Mouse (Mus musculus): ENCODE results near the gene Ptges.
"Not testable (repeated sequence)": the region's sequence is repeated elsewhere in the genome, so short reads cannot be mapped to it uniquely, and the experiment has no call there.

Ptges gene

GRCm38 (mm10) chr2:30929483-30930045 is at the start of gene Ptges:
Ptges (minus strand) TSS chr2:30929863.
- peak; percentile 40 for DNase-seq (ENCODE audit: low read depth, low spot score)

GRCm38 (mm10) chr2:30967352-30968327 is 38.0 kb upstream of the Ptges start, which contains the start of gene Tor1a:
Tor1a (minus strand) TSS chr2:30967933.
- peak; percentile 87 for DNase-seq (ENCODE audit: low read depth, low spot score)

DNA sequence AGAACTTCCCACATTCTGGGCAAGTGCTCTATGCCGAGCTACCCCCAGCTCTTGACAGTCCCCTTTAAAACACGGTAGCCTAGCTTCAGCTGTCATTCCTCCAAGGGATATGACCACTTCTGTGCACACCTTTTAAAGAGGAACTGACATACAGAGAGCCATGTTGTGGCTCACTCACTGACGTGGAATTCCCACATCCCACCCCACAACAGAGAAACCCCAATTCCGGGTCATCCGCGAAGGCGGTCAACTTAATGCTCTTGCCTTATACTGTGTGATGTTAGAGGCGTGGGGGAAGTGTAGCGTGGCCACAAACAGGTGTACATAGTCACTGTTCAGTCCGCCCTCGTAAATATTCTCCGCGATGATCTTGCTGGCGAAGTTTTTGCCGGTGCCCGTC is 37.2 kb upstream of the Ptges start:
- peak; percentile 66 for DNase-seq (ENCODE audit: low read depth, low spot score)

DNA sequence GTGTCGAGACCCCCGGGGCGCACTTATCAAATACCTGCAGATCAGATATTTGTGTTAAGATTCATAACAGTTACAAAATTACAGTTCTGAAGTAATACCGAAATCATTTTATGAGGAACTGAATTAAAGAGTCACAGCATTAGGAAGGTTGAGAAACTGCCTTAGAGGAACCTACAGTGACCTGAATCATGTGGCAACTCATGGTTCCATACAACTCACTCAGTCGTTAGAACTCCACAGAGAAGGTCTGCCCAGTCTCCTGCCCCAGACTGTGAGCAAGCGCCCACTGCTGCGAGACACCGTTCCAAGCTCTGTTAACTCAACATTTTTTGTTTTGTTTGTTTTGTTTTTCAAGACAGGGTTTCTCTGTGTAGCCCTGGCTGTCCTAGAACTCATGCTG is 36.0 kb upstream of the Ptges start:
- no peak for DNase-seq (ENCODE audit: low read depth, low spot score)

GRCm38 (mm10) chr2:30962570-30963254 is 33.0 kb upstream of the Ptges start:
- DNase-seq (ENCODE audit: low read depth, low spot score), result no peak

DNA sequence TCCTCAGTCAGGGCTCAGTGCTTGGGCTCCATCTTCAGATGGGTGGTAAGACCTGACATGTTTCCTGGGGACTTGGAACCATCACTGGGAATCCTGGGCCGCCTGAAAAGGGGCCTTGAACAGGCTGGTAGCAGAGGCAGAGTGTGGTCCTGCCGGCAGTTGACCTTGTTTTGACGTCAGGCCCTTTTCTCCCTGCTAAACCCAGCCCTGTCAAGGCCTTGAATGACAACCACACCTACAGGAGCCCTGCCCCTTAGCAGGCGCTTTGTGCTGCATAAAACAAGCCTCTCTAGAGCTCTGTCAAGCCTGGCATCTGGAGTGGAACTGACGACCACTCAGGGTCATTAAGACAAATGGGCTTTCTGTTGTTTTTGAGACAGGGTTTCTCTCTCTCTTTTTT is 30.2 kb upstream of the Ptges start:
- DNase-seq (ENCODE audit: low read depth, low spot score), result no peak

DNA sequence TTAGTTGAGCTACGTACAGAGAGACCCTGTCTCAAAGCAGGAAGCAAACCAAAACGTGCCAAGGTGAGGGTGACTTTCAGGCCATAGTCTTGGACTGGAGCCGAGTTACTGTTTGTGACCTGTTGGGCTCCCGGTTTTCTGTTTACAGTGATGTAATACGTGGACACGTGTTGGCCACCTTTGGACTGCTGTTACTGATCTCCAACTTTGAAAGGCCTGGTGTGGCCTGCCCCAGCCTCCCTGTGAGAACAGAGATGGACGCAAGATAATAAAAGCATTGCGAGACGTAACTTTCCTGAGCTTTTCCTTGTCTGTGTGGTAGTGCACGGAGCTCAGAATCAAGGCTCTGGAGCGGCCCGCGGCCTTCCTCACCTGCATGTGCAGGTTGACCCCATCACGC is 29.1 kb upstream of the Ptges start:
- no peak for DNase-seq (ENCODE audit: low read depth, low spot score)

- DNase-seq (ENCODE audit: low read depth, low spot score), result no peak
These were observed 27.8 kb upstream of the Ptges start for GRCm38 (mm10) chr2:30957511-30957910.

GRCm38 (mm10) chr2:30954797-30955196 is 25.1 kb upstream of the Ptges start:
- DNase-seq (ENCODE audit: low read depth, low spot score), result no peak

DNA sequence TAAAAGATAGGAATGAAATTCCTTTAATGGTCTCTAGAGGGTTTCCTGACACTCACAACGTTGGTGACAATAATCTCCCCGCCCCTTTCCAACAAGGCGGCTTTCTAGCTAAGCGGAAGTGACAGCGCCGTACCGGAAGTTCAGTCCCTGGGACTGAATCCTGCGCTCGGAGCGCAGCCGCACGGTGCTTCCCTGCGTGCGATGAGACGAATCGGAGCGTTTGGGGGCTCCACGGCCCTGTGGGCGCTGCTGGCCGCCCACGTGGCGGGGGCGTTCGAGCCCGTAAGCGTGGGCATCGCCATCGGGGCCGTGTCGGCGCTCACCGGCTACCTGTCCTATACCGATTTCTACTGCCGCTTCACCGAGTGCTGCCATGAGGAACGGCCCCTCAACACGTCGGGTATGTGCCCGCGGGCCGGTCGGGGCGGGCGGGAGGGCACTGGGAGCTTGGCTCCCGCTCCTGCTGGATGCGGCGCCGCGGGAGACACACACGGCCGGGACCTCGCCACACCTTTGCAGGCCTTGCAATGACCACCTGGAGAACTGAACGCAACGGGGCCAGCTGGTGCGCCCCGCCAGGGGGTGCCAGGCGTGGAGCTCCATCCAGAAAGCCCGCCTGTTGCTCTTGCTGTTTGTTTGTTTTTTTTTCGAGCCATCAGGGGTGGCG is 23.3 kb upstream of the Ptges start, which contains the start of gene Tor1b:
Gene Tor1b (plus strand): TSS at position 136 of the 667 bp plus-strand sequence.
- peak; percentile 93 for DNase-seq (ENCODE audit: low read depth, low spot score)

DNA sequence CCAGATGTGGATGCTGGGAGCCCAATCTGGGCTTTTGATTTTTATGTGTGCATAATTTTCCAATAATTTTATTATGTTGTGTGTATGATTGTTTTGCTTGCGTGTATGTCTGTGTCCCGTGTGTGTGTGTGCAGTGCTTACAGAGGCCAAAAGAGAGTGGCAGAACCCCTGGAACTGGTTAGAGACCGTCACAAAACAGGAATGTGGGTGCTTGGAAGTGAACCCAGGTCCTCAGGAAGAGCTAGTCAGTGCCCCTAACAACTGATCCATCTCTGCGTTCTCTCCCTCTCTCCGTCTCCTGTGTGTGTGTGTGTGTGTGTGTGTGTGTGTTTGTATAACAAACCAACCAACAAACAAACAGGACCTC is 22.8 kb upstream of the Ptges start:
- DNase-seq (ENCODE audit: low read depth, low spot score), result no peak

DNA sequence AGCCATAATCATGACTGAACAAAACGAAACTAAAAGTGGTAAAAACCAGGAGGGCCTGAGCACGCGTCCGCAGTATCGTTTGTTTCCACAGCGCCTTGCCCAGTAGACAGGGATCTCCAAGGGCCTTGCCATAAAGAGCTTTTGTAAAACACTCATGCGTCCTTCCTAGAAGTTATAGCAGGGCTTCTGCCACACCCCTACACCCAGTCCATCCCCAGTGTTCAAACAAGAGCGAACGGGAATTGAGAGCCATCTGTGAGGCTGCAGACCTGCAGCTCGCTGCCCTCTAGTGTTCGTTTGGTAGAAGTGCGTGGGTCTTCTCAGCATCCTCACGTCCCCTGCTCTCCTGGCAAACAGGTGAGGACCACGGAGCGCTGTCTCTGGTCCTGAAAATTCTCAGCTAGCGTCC is 12.9 kb upstream of the Ptges start:
- peak; percentile 90 for DNase-seq (ENCODE audit: low read depth, low spot score)

DNA sequence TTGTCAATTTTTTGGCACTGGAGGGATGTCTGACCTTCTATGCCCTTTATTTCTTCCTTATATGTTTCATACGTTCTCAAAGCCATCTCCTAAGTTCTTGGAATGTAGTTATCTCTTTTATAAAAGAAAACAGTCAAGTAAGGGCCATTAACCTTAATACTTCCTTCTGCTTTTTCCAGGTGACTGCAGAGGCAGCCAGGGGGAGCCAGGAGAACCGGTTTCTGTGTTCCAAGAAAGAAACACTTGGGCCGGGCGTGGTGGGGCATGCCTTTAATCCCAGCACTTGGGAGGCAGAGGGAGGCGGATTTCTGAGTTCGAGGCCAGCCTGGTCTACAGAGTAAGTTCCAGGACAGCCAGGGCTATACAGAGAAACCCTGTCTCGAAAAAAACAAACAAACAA is 12.5 kb upstream of the Ptges start:
- DNase-seq (ENCODE audit: low read depth, low spot score), result not testable (repeated sequence)

DNA sequence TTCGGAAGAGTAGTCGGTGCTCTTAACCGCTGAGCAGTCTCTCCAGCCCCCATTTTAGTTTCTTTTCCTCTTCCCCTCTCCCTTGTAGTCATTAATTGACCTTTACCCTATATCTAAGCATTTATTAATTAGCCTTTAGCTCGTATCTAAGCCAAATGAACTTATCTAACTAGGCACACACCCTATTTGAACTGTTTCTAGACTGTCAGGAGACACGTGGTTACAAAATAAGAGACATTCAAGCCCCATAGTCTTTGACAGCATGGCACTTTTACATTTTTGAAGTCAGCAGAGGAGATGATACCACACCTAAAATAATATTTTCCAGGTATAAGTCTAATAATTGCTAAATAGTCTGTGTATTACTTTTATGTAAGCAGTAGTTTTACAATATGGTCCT is 11.9 kb upstream of the Ptges start:
- DNase-seq (ENCODE audit: low read depth, low spot score), result no peak

DNA sequence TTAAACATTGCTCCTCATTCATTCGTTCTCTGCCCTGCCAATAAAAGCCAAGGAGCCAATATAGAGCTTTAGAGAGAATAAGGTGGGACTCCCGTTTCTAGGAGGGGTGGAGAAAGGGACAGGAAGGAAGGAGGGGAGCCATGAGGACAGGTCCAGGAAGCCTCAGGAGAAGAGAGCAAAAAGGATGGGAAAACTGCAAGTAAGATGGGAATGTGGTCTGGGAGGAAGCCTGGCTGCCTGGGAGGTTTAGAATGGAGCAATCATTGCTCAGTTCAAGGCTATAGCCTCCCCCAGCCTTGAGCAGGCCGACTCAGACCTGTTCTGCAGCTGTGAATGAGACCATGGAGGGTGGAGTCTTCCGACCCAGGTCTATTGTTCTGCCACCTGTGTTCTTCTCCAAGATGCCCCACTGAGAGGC is 8.9 kb upstream of the Ptges start:
- no peak for DNase-seq (ENCODE audit: low read depth, low spot score)

- DNase-seq (ENCODE audit: low read depth, low spot score), result no peak
These were observed 8.1 kb upstream of the Ptges start for GRCm38 (mm10) chr2:30937731-30938130.

DNA sequence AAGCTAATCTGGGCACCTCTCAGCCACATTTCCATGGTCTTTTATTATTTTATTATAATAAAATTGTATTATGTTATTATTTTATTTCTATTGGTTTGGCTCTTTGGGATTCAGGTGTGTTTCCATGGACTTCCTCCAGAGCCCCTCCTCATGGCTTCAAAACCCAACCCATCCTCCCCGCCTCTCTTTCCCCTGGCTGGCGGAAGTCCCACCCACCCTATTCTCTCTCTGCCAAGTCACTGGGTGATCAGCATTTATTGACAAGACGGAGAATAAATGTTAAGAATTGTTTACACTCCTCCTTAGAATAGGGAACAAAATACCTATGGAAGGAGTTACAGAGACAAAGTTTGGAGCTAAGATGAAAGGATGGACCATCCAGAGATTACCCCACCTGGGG is 7.1 kb upstream of the Ptges start:
- no peak for DNase-seq (ENCODE audit: low read depth, low spot score)

DNA sequence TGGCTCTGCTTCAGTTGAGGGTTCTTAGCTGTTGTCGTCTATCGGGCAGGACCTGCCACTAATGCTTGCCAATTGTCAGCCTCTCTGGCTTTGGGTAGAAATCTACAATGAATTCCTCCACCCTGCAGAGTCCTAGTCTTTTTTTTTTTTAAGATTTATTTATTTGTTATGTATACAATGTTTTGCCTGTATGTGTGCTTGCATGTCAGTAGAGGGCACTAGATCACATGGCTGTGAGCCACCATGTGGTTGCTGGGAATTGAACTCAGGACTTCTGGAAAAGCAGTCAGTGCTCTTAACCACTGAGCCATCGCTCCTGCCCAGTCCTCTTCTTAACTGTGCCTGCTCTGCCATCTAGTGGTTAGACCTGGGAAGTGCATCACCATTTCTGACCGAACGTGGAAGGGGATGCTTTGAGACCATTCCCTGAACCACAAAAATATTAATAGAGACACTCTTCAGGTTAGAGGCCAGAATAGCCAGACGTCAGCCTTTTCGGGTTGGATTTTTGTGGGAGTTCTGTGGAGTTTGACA is 4.3 kb upstream of the Ptges start:
- peak; percentile 70 for DNase-seq (ENCODE audit: low read depth, low spot score)

DNA sequence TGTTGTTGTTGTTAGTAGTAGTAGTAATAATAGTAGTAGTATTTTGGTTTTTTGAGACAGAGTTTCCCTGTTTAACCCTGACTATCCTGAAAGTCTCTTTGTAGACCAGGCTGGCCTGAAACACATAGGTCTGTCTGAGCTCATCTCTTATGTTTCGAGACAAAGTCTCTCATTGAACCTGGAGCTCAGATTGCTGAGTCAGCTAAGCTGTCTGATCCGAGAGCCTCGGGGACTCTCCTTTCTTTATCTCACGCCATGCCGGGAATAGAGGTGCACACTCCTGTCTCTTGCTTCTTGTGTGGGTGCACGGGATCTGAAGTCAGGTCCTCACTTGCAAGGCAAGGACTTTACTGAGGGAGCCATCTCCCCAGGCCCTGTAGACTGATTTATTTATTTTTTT is 3.4 kb upstream of the Ptges start:
- DNase-seq (ENCODE audit: low read depth, low spot score), result no peak

DNA sequence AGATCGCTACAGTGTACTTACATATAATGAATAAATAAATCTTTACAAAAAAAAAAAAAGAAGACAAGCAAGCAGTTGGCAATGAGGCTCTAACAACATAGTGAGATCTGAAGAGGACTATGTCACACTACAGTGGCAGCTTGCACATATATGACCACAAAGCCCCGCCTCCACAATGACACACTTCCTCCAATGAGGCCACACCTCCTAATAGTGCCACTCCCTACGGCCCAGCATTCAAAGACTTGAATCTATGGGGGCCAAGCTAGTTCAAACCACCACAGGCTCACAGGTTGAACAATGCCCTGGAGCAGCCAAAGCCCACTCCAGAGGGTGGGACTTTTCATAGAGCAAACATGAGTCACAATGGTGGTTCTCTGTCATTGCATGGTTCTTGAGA is 2.3 kb upstream of the Ptges start:
- DNase-seq (ENCODE audit: low read depth, low spot score), result no peak

DNA sequence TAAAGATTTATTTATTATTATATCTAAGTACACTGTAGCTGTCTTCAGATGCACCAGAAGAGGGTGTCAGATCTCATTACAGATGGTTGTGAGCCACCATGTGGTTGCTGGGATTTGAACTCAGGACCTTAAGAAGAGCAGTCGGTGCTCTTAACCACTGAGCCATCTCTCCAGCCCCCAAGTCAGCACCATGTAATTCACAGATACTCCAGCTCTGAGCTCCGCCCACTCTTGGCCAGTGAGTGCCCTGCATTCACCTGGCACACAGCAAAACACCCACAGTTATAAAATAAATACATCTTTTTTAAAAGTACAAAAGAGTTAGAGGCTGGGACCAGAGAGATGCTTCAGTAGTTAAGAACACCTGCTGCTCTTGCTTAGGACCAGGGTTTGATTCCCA is 1.2 kb upstream of the Ptges start:
- DNase-seq (ENCODE audit: low read depth, low spot score), result not testable (repeated sequence)

All from CD4-positive helper T cell, adult 2 months (primary cell).